Mouse (Mus musculus): ENCODE data around the gene Olfr312. TPM values are rescaled to one million over a fixed set of nuclear protein-coding genes. Genes with fewer than 3 reads are reported as not detected.

The Olfr312 gene
- polyA plus RNA-seq, 1 experiment from 2014 or later = not detected

DNA sequence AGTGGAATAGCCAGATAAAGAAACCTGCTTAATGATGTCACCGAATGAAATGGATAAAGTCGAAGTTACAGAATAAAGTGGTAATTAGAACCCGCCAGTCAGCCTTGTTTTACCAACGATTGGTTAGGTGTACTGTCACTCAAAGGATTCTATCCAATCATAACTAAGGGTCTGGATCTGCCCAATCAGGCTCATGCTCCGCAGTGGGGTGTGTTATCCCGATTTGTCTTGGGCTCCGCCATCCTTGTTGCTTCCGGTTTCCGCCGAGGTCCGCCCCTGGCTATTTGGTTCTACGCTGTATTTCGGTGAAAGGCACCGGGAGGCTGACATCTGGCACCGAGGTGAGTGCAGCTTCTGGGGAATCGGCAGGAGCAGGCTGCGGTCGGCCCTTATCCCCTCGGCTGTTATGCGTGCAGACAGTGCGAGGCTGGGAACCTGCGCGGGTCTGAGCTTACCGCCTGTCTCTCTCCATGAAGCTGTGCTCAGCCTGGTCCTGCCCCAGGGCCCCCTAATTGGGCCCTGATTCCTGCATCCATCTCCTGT lies 18.0 kb downstream of the Olfr312 start, which contains the start of gene Gm12258:
TSS of gene Gm12258 (plus strand) at position 240 of the 543 bp plus-strand sequence.
- ATAC-seq = peak; percentile 100
- H3K4me2 ChIP-seq (replicated peaks; ENCODE audit: low read depth) = peak within 1 kb of the TSS; percentile 79
- no peaks in the 10 kb centered on the region for H3K9me3 ChIP-seq (ENCODE audit: control insufficient read depth)
- H3K4me3 ChIP-seq (ENCODE audit: low read depth, low read length) = peak within 1 kb of the TSS; percentile 77
- H3K27ac ChIP-seq (ENCODE audit: low read depth, low read length) = peak within 1 kb of the TSS; percentile 31; the same call in 1 of the 2 replicates
- TF ChIP-seq CTCF (IDR thresholded peaks at IDR 0.05; ENCODE audit: low read depth) = no peak
- no peaks in the 10 kb centered on the region for H3K27me3 ChIP-seq (replicated peaks; ENCODE audit: control insufficient read depth, insufficient read depth, low read length)
- WGBS = under 1% methylated on average over 24 of the region's 24 CpGs
- H3K36me3 ChIP-seq (ENCODE audit: control insufficient read depth, insufficient read depth) = peaks cover 12% of the 10 kb centered on the region
- peak within 1 kb of the TSS; percentile 71 for H3K9ac ChIP-seq (ENCODE audit: low read depth, low read length)
- no peaks in the 10 kb centered on the region for H3K4me1 ChIP-seq (replicated peaks; ENCODE audit: control insufficient read depth, insufficient read depth, low read length)

DNA sequence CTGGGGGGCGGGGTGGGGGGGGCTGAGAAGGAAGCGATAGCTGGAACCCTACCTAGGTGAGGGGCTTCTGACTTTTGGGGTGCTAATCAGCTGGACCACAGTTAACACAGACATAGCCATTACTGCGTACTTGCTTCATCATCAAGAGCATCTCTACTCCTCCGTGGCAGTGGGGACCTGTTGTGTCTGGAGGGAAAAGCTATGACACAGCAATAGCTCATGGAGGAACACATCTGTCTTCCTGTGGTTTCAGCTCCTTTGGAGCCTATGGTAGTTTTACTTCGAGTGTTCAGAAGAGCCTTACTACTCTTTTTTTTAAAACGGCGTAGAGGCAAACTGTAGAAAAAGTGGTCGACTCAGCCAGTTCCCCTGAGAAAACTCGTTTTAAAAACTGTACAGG lies 18.6 kb downstream of the Olfr312 start:
- Histone ChIP-seq H3K27me3 (replicated peaks; ENCODE audit: control insufficient read depth, insufficient read depth, low read length) (no peaks in the 10 kb centered on the region), H3K4me1 (replicated peaks; ENCODE audit: control insufficient read depth, insufficient read depth, low read length) (no peaks in the 10 kb centered on the region), H3K27ac (ENCODE audit: low read depth, low read length) (no peak overlapping the region), H3K4me2 (replicated peaks; ENCODE audit: low read depth) (peak overlapping the region; percentile 79), H3K36me3 (ENCODE audit: control insufficient read depth, insufficient read depth) (peaks cover 15% of the 10 kb centered on the region), H3K9ac (ENCODE audit: low read depth, low read length) (peak overlapping the region; percentile 71), H3K4me3 (ENCODE audit: low read depth, low read length) (peak overlapping the region; percentile 77), H3K9me3 (ENCODE audit: control insufficient read depth) (no peaks in the 10 kb centered on the region)
- no peak for ATAC-seq
- no peak for TF ChIP-seq CTCF (IDR thresholded peaks at IDR 0.05; ENCODE audit: low read depth)
- 40% methylated on average over 9 of the region's 9 CpGs for WGBS

DNA sequence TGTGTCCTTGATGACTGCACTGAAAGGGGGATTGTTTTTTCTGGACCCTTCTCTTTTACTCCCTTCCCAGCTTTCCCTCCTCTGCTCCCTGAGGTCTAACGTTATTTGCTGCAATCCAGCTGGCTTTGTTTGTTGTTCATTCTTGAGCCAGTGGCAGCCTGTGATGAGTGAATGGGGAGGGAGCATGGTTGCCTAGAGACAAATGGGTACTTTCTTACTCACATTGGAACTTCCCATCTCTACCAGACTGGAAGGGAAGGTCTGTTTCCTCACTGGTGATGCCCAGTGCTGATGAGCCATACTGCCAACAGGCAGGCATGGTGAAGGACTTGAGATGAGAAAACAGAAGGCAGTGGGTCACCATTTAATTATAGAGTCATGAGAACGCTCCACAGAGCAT lies 20.7 kb downstream of the Olfr312 start:
- Histone ChIP-seq H3K4me2 (replicated peaks; ENCODE audit: low read depth) (no peak overlapping the region), H3K4me1 (replicated peaks; ENCODE audit: control insufficient read depth, insufficient read depth, low read length) (no peaks in the 10 kb centered on the region), H3K4me3 (ENCODE audit: low read depth, low read length) (no peak overlapping the region), H3K36me3 (ENCODE audit: control insufficient read depth, insufficient read depth) (peaks cover 27% of the 10 kb centered on the region), H3K9me3 (ENCODE audit: control insufficient read depth) (no peaks in the 10 kb centered on the region), H3K9ac (ENCODE audit: low read depth, low read length) (no peak overlapping the region), H3K27me3 (replicated peaks; ENCODE audit: control insufficient read depth, insufficient read depth, low read length) (no peaks in the 10 kb centered on the region), H3K27ac (ENCODE audit: low read depth, low read length) (no peak overlapping the region)
- ATAC-seq = no peak
- WGBS = 61% methylated on average over 2 of the region's 2 CpGs
- no peak for TF ChIP-seq CTCF (IDR thresholded peaks at IDR 0.05; ENCODE audit: low read depth)

DNA sequence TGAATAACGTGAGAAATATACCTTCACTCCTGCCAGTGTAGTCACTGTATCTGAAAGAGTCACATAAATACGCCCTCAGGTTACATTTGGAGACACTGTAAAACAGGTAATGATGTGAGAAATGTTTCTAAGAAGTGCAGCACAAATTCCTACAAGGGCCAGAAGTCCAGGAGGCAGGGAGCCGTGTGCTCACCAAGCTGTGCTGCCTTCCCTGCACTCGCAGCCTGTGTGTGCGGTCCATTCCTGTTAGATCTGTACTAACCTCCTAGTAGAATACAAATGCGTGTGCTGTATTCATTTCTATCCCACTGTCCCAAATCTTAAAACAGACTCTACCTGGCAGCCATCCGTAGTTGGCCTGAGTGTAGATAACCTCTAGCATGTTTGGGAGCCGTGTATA lies 31.7 kb downstream of the Olfr312 start:
- Histone ChIP-seq H3K36me3 (ENCODE audit: control insufficient read depth, insufficient read depth) (peaks cover 40% of the 10 kb centered on the region), H3K27ac (ENCODE audit: low read depth, low read length) (no peak overlapping the region), H3K9ac (ENCODE audit: low read depth, low read length) (no peak overlapping the region), H3K27me3 (replicated peaks; ENCODE audit: control insufficient read depth, insufficient read depth, low read length) (no peaks in the 10 kb centered on the region), H3K4me1 (replicated peaks; ENCODE audit: control insufficient read depth, insufficient read depth, low read length) (no peaks in the 10 kb centered on the region), H3K4me3 (ENCODE audit: low read depth, low read length) (no peak overlapping the region), H3K9me3 (ENCODE audit: control insufficient read depth) (peaks cover 12% of the 10 kb centered on the region), H3K4me2 (replicated peaks; ENCODE audit: low read depth) (no peak overlapping the region)
- no peak for TF ChIP-seq CTCF (IDR thresholded peaks at IDR 0.05; ENCODE audit: low read depth)
- WGBS = 96% methylated on average over 8 of the region's 8 CpGs
- ATAC-seq = no peak

DNA sequence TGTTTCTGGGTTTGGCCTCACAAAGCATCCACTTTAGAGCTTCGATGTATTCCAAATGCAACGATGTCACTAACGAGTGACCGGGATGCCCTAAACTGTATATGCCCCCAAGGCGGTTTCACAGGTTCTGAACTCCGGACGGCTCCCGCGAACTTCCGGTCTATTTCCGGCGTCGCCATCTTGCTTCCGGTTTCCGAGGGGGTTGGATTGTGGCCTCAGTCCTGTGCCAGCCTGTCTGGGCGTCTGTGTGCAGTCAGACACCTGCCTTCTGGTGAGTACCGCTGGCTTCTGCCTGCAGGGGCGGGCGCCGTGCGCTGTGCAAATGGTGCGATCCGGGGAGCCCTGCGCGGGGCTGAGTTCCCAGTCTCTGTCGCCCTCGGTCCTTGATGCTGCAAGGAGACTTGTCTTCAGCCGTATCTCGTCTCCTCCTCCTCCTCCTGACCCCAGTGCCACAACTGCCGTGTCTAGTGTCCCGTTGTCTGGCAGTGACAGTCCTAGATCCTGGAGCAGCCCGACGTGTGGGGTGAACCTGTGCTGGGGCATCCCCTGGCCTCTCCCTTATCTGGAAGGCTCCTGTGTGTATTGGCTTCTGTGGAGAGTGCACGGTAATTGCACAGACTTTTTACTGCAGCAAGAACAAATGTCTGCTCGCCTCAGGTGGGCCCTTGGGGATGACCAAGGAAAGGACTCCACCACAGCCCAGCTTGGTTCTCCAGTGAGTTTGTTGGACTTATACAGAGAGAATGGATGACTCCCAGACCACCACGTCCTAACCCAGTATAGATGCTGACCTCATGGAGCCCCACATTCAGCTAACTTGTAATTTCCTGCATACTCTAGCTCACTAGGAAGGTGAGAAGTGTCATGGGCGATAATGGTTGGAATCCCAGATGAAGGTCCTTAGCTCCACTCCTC lies 38.3 kb downstream of the Olfr312 start, which contains the start of gene 2810021J22Rik:
TSS of gene 2810021J22Rik (plus strand) at position 178 of the 915 bp plus-strand sequence.
- H3K4me1 ChIP-seq (replicated peaks; ENCODE audit: control insufficient read depth, insufficient read depth, low read length) = no peaks in the 10 kb centered on the region; the same call in 1 of the 2 replicates
- peak within 1 kb of the TSS; percentile 77 for H3K4me2 ChIP-seq (replicated peaks; ENCODE audit: low read depth)
- TF ChIP-seq CTCF (IDR thresholded peaks at IDR 0.05; ENCODE audit: low read depth) = peak; percentile 41; the same call in 1 of the 2 replicates
- H3K4me3 ChIP-seq (ENCODE audit: low read depth, low read length) = peak within 1 kb of the TSS; percentile 71
- H3K9ac ChIP-seq (ENCODE audit: low read depth, low read length) = peak within 1 kb of the TSS; percentile 62
- 2% methylated on average over 37 of the region's 37 CpGs for WGBS
- ATAC-seq = peak; percentile 90
- H3K9me3 ChIP-seq (ENCODE audit: control insufficient read depth) = no peaks in the 10 kb centered on the region
- H3K27ac ChIP-seq (ENCODE audit: low read depth, low read length) = peak within 1 kb of the TSS; percentile 70
- H3K27me3 ChIP-seq (replicated peaks; ENCODE audit: control insufficient read depth, insufficient read depth, low read length) = no peaks in the 10 kb centered on the region
- H3K36me3 ChIP-seq (ENCODE audit: control insufficient read depth, insufficient read depth) = no peaks in the 10 kb centered on the region

DNA sequence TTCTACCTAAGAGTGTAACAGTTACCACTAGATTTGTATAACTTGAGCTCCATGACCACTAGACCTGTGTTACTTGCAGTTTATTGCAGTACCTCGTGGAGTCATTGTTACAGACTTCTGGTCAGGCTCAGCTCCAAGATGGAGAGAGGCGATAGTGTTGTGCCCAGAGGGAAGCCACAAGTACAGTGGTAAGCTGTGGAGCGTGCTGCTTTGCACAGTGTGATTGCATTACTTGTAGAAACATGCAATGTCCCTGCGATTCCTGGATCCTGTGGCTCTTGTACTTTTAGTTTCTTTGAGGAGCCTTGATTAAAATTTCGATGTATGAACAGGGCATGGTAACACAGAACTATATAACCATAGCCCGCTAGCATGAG lies 38.9 kb downstream of the Olfr312 start:
- Histone ChIP-seq H3K27ac (ENCODE audit: low read depth, low read length) (no peak overlapping the region), H3K9me3 (ENCODE audit: control insufficient read depth) (no peaks in the 10 kb centered on the region), H3K4me2 (replicated peaks; ENCODE audit: low read depth) (peak overlapping the region; percentile 77), H3K9ac (ENCODE audit: low read depth, low read length) (no peak overlapping the region), H3K4me3 (ENCODE audit: low read depth, low read length) (peak overlapping the region; percentile 71; the same call in 1 of the 2 replicates), H3K36me3 (ENCODE audit: control insufficient read depth, insufficient read depth) (no peaks in the 10 kb centered on the region), H3K4me1 (replicated peaks; ENCODE audit: control insufficient read depth, insufficient read depth, low read length) (no peaks in the 10 kb centered on the region; the same call in 1 of the 2 replicates), H3K27me3 (replicated peaks; ENCODE audit: control insufficient read depth, insufficient read depth, low read length) (no peaks in the 10 kb centered on the region)
- no peak for TF ChIP-seq CTCF (IDR thresholded peaks at IDR 0.05; ENCODE audit: low read depth)
- no peak for ATAC-seq
- 65% methylated on average over 6 of the region's 6 CpGs for WGBS
